Mouse (Mus musculus) hindbrain, postnatal 0 days (tissue): ENCODE measurements around the gene Gm49366. TPM values are rescaled to one million over a fixed set of nuclear protein-coding genes. Genes with fewer than 3 reads are reported as not detected.
"Not testable (repeated sequence)": the region's sequence is repeated elsewhere in the genome, so short reads cannot be mapped to it uniquely, and the experiment has no call there.

Source experiments
- ATAC-seq: fragments of 200-750 bp; cut with Nextera tagmentation; 2 replicates; pipeline ENCODE4 v1.8.0; 2017; ENCODE audit warnings: mild to moderate bottlenecking, moderate TSS enrichment, moderate library complexity
- DNase-seq: peaks from one replicate; pipeline ENCODE4 v3.0.0-alpha.2; 2015; ENCODE audit warnings: low spot score
- H3K27ac ChIP-seq: fragments of 300-500 bp; sonication (generic); 2 replicates; pipeline ENCODE4 v1.5.1; 2014; ENCODE audit warnings: mild to moderate bottlenecking
- H3K27me3 ChIP-seq: fragments of 300-500 bp; sonication (generic); 2 replicates; pipeline ENCODE4 v1.6.1; 2014; ENCODE audit warnings: low read length, mixed read lengths; ENCODE audit not compliant: insufficient read depth
- H3K36me3 ChIP-seq: fragments of 300-500 bp; sonication (generic); 2 replicates; pipeline ENCODE4 v1.6.1; 2014; ENCODE audit warnings: low read length, mixed read lengths; ENCODE audit not compliant: insufficient read depth
- H3K4me1 ChIP-seq: fragments of 300-500 bp; sonication (generic); 2 replicates; pipeline ENCODE4 v1.6.1; 2014; ENCODE audit warnings: antibody characterized with exemption, low read length, mixed read lengths; ENCODE audit not compliant: insufficient read depth
- H3K4me2 ChIP-seq: fragments of 300-500 bp; sonication (generic); 2 replicates; pipeline ENCODE4 v1.6.1; 2014; ENCODE audit warnings: low read depth, mild to moderate bottlenecking, low read length, moderate library complexity, mixed read lengths
- H3K4me3 ChIP-seq: fragments of 300-500 bp; sonication (generic); 2 replicates; pipeline ENCODE4 v1.5.1; 2014; ENCODE audit warnings: low read length
- H3K9ac ChIP-seq: fragments of 300-500 bp; sonication (generic); replicated peaks from 2 replicates; pipeline ENCODE4 v1.6.1; 2014; ENCODE audit warnings: mild to moderate bottlenecking, low read length, moderate library complexity, mixed read lengths
- H3K9me3 ChIP-seq: fragments of 300-500 bp; sonication (generic); 2 replicates; pipeline ENCODE4 v1.6.1; 2016; ENCODE audit warnings: low read length, mixed read lengths
- CTCF ChIP-seq: IDR thresholded peaks from 2 replicates; pipeline ENCODE4 v1.5.1; 2016; ENCODE audit warnings: antibody characterized with exemption, control low read depth, low read depth
- WGBS: fragments of 180-500 bp; shearing (Covaris S2); extraction: QIAGEN DNeasy Blood & Tissue Kit; methylation state at CpG from one replicate; pipeline ENCODE4 v1.1.7; 2014; 5-methylcytosine and 5-hydroxymethylcytosine counted together
- polyA plus RNA-seq: library from polyadenylated mRNA; unstranded; fragments of >200 nt; fragmentation: Nextera tagmentation; extraction: Ambion mirVana; gene quantifications from 2 replicates; pipeline ENCODE4 v1.2.1, GENCODE M21; 2015
- total RNA-seq: library from RNA; depleted of rRNA; stranded (reverse); fragments of >200 nt; gene quantifications from 2 replicates; pipeline ENCODE4 v1.2.3, GENCODE M21; 2014

Gm49366 gene
- total and polyA plus RNA-seq, 2 experiments from 2014 or later: not detected

GRCm38 (mm10) chr12:84046906-84047305, 8.2 kb downstream of the Gm49366 start:
- ATAC-seq (no peak), DNase-seq (no peak)
- Histone ChIP-seq H3K9me3 (no peaks in the 10 kb centered on the region; the same call in 1 of the 2 replicates), H3K4me1 (no peaks in the 10 kb centered on the region), H3K4me3 (no peak overlapping the region), H3K27me3 (no peaks in the 10 kb centered on the region), H3K4me2 (no peak overlapping the region), H3K27ac (no peak overlapping the region), H3K36me3 (no peaks in the 10 kb centered on the region; the same call in 1 of the 2 replicates), H3K9ac (no peak overlapping the region)
- no peak for TF ChIP-seq CTCF
- 95% methylated on average over 1 of the region's 1 CpGs for WGBS

GRCm38 (mm10) chr12:84050744-84051143, 12.0 kb downstream of the Gm49366 start:
- H3K9ac ChIP-seq, H3K36me3 ChIP-seq, H3K4me1 ChIP-seq, DNase-seq, H3K27ac ChIP-seq, H3K4me3 ChIP-seq, ATAC-seq, H3K4me2 ChIP-seq, H3K9me3 ChIP-seq, H3K27me3 ChIP-seq: not testable (repeated sequence)
- 87% methylated on average over 5 of the region's 5 CpGs for WGBS

GRCm38 (mm10) chr12:84051937-84052474, 13.3 kb downstream of the Gm49366 start, which contains the start of gene Acot3:
Gene Acot3, plus strand, starts transcription at chr12:84052144.
- Histone ChIP-seq H3K4me3 (peak within 1 kb of the TSS; percentile 42; the same call in 1 of the 2 replicates), H3K9me3 (no peaks in the 10 kb centered on the region; the same call in 1 of the 2 replicates), H3K27me3 (no peaks in the 10 kb centered on the region), H3K4me2 (peak within 1 kb of the TSS; percentile 67; the same call in 1 of the 2 replicates), H3K9ac (no peak within 1 kb of the TSS), H3K36me3 (no peaks in the 10 kb centered on the region), H3K27ac (no peak within 1 kb of the TSS), H3K4me1 (no peaks in the 10 kb centered on the region)
- TF ChIP-seq CTCF: no peak
- DNase-seq (no peak), ATAC-seq (no peak)
- 80% methylated on average over 5 of the region's 5 CpGs for WGBS

GRCm38 (mm10) chr12:84052609-84053008, 13.9 kb downstream of the Gm49366 start:
- Histone ChIP-seq H3K36me3 (no peaks in the 10 kb centered on the region), H3K9me3 (no peaks in the 10 kb centered on the region; the same call in 1 of the 2 replicates), H3K4me1 (no peaks in the 10 kb centered on the region), H3K9ac (no peak overlapping the region), H3K27ac (no peak overlapping the region), H3K27me3 (no peaks in the 10 kb centered on the region), H3K4me3 (no peak overlapping the region; the same call in 1 of the 2 replicates), H3K4me2 (peak overlapping the region; percentile 67; the same call in 1 of the 2 replicates)
- ATAC-seq: no peak
- 91% methylated on average over 7 of the region's 7 CpGs for WGBS
- TF ChIP-seq CTCF: no peak
- no peak for DNase-seq

GRCm38 (mm10) chr12:84053173-84053572, 14.4 kb downstream of the Gm49366 start:
- no peaks in the 10 kb centered on the region for H3K4me1 ChIP-seq
- H3K27ac ChIP-seq: no peak overlapping the region
- no peak for ATAC-seq
- peak overlapping the region; percentile 67 for H3K4me2 ChIP-seq
- H3K36me3 ChIP-seq: no peaks in the 10 kb centered on the region
- no peaks in the 10 kb centered on the region for H3K27me3 ChIP-seq
- H3K4me3 ChIP-seq: peak overlapping the region; percentile 42
- 6% methylated on average over 16 of the region's 16 CpGs for WGBS
- peak; percentile 14 for DNase-seq
- no peak for TF ChIP-seq CTCF
- H3K9me3 ChIP-seq: no peaks in the 10 kb centered on the region; the same call in 1 of the 2 replicates
- peak overlapping the region; percentile 33; the same call in 1 of the 2 replicates for H3K9ac ChIP-seq

- no peaks in the 10 kb centered on the region for H3K27me3 ChIP-seq
- H3K9ac ChIP-seq: peak overlapping the region; percentile 33; the same call in 1 of the 2 replicates
- no peaks in the 10 kb centered on the region for H3K4me1 ChIP-seq
- peak; percentile 61 for DNase-seq
- peak overlapping the region; percentile 67 for H3K4me2 ChIP-seq
- H3K27ac ChIP-seq: no peak overlapping the region
- H3K36me3 ChIP-seq: no peaks in the 10 kb centered on the region
- H3K9me3 ChIP-seq: no peaks in the 10 kb centered on the region; the same call in 1 of the 2 replicates
- 1% methylated on average over 36 of the region's 46 CpGs for WGBS
- ATAC-seq: no peak
- peak; percentile 22; the same call in 1 of the 2 replicates for TF ChIP-seq CTCF
- H3K4me3 ChIP-seq: peak overlapping the region; percentile 42
Observed at GRCm38 (mm10) chr12:84053679-84054391, 15.1 kb downstream of the Gm49366 start.
